Mouse (Mus musculus): ENCODE measurements around the gene Mgat4c.

GRCm38 (mm10) chr10:102377377-102377776, 696.1 kb downstream of the Mgat4c start:
- no peak for TF ChIP-seq CTCF (IDR thresholded peaks at IDR 0.05; ENCODE audit: insufficient read depth, low read length)
- TF ChIP-seq POLR2A (IDR thresholded peaks at IDR 0.05; ENCODE audit: borderline replicate concordance, extremely low read depth, low read depth, low read length) = no peak
